Mouse (Mus musculus): ENCODE measurements at regions not wholly inside any gene's neighbourhood (a gene's known extent, or its start where the extent isn't known, plus 50 kb on each side); places are given as distances from the start of the nearest gene placed in this dataset.

- DNase-seq (ENCODE audit: extremely low read depth) = no peak
- in situ Hi-C loops (cut with MboI; ENCODE audit: low pct_ligation_motif_present, low pct_unique_long_range_greater_than_20kb, low sequenced_read_pairs) (no loop called here), dilution Hi-C loops (cut with MboI; ENCODE audit: extremely low pct_ligation_motif_present, extremely low pct_unique_long_range_greater_than_20kb, low sequenced_read_pairs) (no loop called here)
- Histone ChIP-seq H3K4me2 (ENCODE audit: insufficient read depth, low read depth, poor library complexity, severe bottlenecking) (peak overlapping the region; percentile 91; the same call in 1 of the 2 replicates), H3K9me3 (replicated peaks; ENCODE audit: low read length) (no peaks in the 10 kb centered on the region), H3K4me1 (ENCODE audit: control insufficient read depth in 1 of 2, insufficient read depth in 2 of 2) (peaks cover 9 to 11% of the 10 kb centered on the region in 2 experiments), H3K27me3 (replicated peaks) (no peaks in the 10 kb centered on the region), H3K27ac (ENCODE audit: insufficient read depth, low read depth) (no peak overlapping the region), H3K4me3 (replicated peaks in 1 of 3; ENCODE audit: low read depth in 2 of 3, low read length in 2 of 3, poor library complexity in 1 of 3) (no peak overlapping the region), H3K9ac (ENCODE audit: insufficient read depth, low read depth) (peak overlapping the region; percentile 66; the same call in 1 of the 2 replicates), H3K79me2 (replicated peaks; ENCODE audit: control insufficient read depth, extremely low read depth, insufficient read depth, poor library complexity, severe bottlenecking) (no peaks in the 10 kb centered on the region), H3K36me3 (replicated peaks in 1 of 2; ENCODE audit: control insufficient read depth in 1 of 2, insufficient read depth in 1 of 2, low read length in 1 of 2) (no peaks in the 10 kb centered on the region)
- TF ChIP-seq TBP (conservative IDR thresholded peaks at IDR 0.05; ENCODE audit: low read depth, low read length) (0 out of 2 replicates have a peak, but pooled peaks have one; percentile 25), MEF2A (IDR thresholded peaks at IDR 0.05; ENCODE audit: borderline replicate concordance, low read depth, low read length) (peak; percentile 63; the same call in 1 of the 2 replicates), E2F4 (IDR thresholded peaks at IDR 0.05; ENCODE audit: insufficient replicate concordance, low read depth, low read length) (0 out of 2 replicates have a peak, but pooled peaks have one; percentile 57), MYC (IDR thresholded peaks at IDR 0.05; ENCODE audit: low read depth, low read length) (no peak), IRF4 (IDR thresholded peaks at IDR 0.05; ENCODE audit: low read depth, low read length) (peak; percentile 51; the same call in 1 of the 2 replicates), CHD2 (IDR thresholded peaks at IDR 0.05; ENCODE audit: low read length) (no peak), MAZ (IDR thresholded peaks at IDR 0.05; ENCODE audit: low read depth, low read length) (no peak), RCOR1 (conservative IDR thresholded peaks at IDR 0.05; ENCODE audit: low read depth, low read length) (no peak), MAX (IDR thresholded peaks at IDR 0.05; ENCODE audit: low read length) (peak; percentile 7; the same call in 1 of the 2 replicates), NRF1 (IDR thresholded peaks at IDR 0.05; ENCODE audit: low read depth, low read length) (peak; percentile 76)
These were observed 141.4 kb upstream of the Tbx18 start for GRCm38 (mm10) chr9:87872384-87872905.

- Histone ChIP-seq H3K27ac (ENCODE audit: insufficient read depth, low read depth) (no peak overlapping the region), H3K4me3 (replicated peaks in 1 of 3; ENCODE audit: low read depth in 2 of 3, low read length in 2 of 3, poor library complexity in 1 of 3) (no peak overlapping the region), H3K4me2 (ENCODE audit: insufficient read depth, low read depth, poor library complexity, severe bottlenecking) (no peak overlapping the region), H3K4me1 (ENCODE audit: control insufficient read depth in 1 of 2, insufficient read depth in 2 of 2) (no peaks in the 10 kb centered on the region), H3K79me2 (replicated peaks; ENCODE audit: control insufficient read depth, extremely low read depth, insufficient read depth, poor library complexity, severe bottlenecking) (no peaks in the 10 kb centered on the region), H3K9ac (ENCODE audit: insufficient read depth, low read depth) (no peak overlapping the region), H3K27me3 (replicated peaks) (no peaks in the 10 kb centered on the region), H3K36me3 (replicated peaks in 1 of 2; ENCODE audit: control insufficient read depth in 1 of 2, insufficient read depth in 1 of 2, low read length in 1 of 2) (no peaks in the 10 kb centered on the region), H3K9me3 (replicated peaks; ENCODE audit: low read length) (peaks cover 4% of the 10 kb centered on the region)
- DNase-seq (ENCODE audit: extremely low read depth) = no peak
- dilution Hi-C loops (cut with MboI; ENCODE audit: extremely low pct_ligation_motif_present, extremely low pct_unique_long_range_greater_than_20kb, low sequenced_read_pairs) = no loop called here
- TF ChIP-seq TBP (conservative IDR thresholded peaks at IDR 0.05; ENCODE audit: low read depth, low read length) (no peak), ETS1 (conservative IDR thresholded peaks at IDR 0.05; ENCODE audit: low read depth, low read length) (no peak), MXI1 (IDR thresholded peaks at IDR 0.05; ENCODE audit: low read depth, low read length) (no peak), USF2 (conservative IDR thresholded peaks at IDR 0.05; ENCODE audit: low read depth, low read length) (no peak), MAZ (IDR thresholded peaks at IDR 0.05; ENCODE audit: low read depth, low read length) (no peak), CTCF (conservative IDR thresholded peaks at IDR 0.05 in 1 of 2, IDR thresholded peaks at IDR 0.05 in 1 of 2; ENCODE audit: low read depth in 2 of 2, low read length in 2 of 2) (no peak), RCOR1 (conservative IDR thresholded peaks at IDR 0.05; ENCODE audit: low read depth, low read length) (no peak), TCF12 (IDR thresholded peaks at IDR 0.05; ENCODE audit: low read depth, low read length) (no peak), KAT2A (IDR thresholded peaks at IDR 0.05; ENCODE audit: insufficient replicate concordance, low read length) (no peak), PAX5 (IDR thresholded peaks at IDR 0.05; ENCODE audit: low read length) (no peak), CHD2 (IDR thresholded peaks at IDR 0.05; ENCODE audit: low read length) (no peak), POLR2AphosphoS2 (IDR thresholded peaks at IDR 0.05; ENCODE audit: low read depth, low read length) (no peak), MAFK (IDR thresholded peaks at IDR 0.05; ENCODE audit: insufficient replicate concordance, low read length) (no peak)
- in situ Hi-C loops (cut with MboI; ENCODE audit: low pct_ligation_motif_present, low pct_unique_long_range_greater_than_20kb, low sequenced_read_pairs) = no loop called here
These were observed 151.5 kb upstream of the Tbx18 start for GRCm38 (mm10) chr9:87882587-87882986.
